Mouse (Mus musculus) E14TG2a.4 (cell line): ENCODE measurements around the gene Atxn3.

Source experiments
- CTCF ChIP-seq: conservative IDR thresholded peaks from 2 replicates; pipeline ENCODE4 v1.5.1; 2014; ENCODE audit warnings: low read length
- NANOG ChIP-seq: IDR thresholded peaks from 2 replicates; pipeline ENCODE4 v1.6.1; 2014; ENCODE audit warnings: borderline replicate concordance, low read length, mixed read lengths

DNA sequence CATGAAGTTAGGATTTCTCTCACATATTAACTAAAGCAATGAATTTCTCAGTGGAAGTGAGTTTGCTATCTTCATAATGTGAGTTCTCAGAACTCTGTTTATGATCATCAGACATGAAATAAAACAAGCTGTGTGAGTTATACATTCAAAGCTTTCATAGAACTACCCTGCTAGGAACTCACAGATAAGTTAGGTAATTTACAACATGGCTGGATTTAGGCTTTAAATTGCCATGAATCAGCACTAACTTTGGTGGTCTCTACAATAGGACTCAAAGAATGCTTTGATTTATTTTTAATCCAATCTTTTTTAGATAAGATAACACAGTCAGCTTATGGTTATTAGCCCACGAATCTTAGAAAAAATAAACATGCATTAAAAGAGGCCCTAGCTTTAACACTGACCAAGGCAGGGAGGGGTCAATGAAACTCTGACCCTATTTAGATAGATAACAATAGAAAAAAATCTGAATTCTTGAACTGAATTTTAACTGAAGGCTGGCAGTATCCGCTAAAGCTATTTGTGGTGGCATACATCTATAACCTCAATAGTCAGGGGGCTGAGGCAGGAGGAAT, 58.3 kb downstream of the Atxn3 start:
- TF ChIP-seq CTCF (no peak), NANOG (no peak)
